Mouse (Mus musculus) adrenal gland, adult 18-20 months (tissue): ENCODE data around the gene Nfib. TPM values are rescaled to one million over a fixed set of nuclear protein-coding genes. Genes with fewer than 3 reads are reported as not detected.

Experiments
- DNase-seq, 2 experiments: peaks; one replicate each; pipeline ENCODE4 v3.0.0; 2021 to 2022; ENCODE audit warnings: low spot score in 2 of 2
- total RNA-seq, 2 experiments: library from RNA; stranded (reverse); gene quantifications; 1 replicate in 1 of 2; 2 replicates in 1 of 2; pipeline ENCODE4 v1.2.3; 2021

Gene Nfib
- total RNA-seq, 2 experiments from 2014 or later = 61.8 to 76.3 TPM

DNA sequence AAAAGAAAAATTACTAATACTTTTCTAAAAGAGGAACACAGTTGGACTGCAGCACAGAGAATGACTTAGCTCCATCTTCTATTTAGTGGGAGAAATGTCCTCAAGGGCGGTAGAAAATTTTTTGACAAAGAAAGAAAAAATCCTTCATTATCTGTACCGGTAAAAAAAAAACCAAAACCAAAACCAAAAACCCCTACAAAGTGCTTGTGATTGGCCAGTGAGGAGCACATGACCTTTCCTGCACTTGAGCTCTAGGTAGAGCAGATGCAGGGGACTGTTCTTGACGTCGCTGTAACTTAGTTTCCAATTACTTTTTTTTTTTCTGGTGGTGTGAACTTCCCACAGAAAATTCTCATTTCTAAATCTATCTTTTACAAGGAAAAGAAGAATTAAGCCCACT lies 384.5 kb downstream of the Nfib start:
- no peak for DNase-seq

DNA sequence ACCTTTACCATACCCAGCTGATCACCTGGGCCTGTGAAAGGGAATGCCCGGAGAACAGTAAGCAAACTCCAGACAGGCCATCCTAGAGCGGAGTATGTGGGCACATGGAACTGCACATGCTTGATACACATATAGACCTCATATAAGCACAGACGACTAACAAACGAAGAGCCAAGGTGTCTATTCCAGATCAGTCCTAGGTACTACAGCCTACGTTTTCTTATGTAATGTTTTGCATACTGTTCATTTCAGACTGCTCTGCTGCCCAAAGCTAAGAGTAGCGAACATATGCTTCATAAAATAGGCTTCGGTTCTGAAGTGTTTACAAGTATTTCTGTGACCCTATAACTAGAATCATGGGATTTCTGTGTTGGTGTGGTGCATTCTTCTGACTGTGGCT lies 386.2 kb downstream of the Nfib start:
- no peak for DNase-seq

DNA sequence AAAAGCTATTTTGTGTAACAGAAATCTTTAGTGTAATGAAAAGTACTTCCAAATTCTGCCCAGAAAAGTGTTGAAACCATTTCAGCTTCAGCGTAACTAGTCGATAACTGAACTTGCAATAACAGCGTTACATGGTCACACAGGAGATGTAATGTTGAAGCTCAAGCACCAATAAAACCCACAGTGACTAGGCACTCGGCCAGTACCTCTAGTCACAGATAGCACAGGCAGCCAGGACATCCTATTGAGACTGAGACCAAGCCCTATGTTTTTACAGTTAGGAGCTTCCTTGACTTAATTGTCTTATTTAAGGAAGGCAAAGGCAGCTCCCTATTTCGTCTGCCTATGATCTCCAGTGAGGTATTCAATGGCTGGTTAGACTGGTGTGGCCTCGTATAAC lies 389.4 kb downstream of the Nfib start:
- DNase-seq = no peak

DNA sequence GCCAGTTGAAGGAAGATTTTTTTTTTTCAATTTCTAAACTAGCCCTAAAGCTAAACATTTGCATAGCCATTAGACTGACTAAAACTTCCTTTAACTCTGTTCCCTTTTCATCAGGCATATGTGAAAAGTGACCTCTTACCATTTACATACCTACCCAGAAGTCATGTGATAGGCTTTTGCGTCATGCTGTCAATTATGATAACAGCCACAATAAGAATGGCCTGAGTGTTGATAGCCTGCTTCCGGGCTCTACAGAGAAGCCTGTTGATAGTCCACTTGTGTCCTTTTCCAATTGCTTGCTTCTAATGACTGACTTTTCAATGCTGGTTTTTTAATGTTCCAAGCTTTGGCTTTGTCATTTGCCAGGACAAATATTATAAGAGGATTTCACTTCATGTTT lies 389.8 kb downstream of the Nfib start:
- DNase-seq = no peak

DNA sequence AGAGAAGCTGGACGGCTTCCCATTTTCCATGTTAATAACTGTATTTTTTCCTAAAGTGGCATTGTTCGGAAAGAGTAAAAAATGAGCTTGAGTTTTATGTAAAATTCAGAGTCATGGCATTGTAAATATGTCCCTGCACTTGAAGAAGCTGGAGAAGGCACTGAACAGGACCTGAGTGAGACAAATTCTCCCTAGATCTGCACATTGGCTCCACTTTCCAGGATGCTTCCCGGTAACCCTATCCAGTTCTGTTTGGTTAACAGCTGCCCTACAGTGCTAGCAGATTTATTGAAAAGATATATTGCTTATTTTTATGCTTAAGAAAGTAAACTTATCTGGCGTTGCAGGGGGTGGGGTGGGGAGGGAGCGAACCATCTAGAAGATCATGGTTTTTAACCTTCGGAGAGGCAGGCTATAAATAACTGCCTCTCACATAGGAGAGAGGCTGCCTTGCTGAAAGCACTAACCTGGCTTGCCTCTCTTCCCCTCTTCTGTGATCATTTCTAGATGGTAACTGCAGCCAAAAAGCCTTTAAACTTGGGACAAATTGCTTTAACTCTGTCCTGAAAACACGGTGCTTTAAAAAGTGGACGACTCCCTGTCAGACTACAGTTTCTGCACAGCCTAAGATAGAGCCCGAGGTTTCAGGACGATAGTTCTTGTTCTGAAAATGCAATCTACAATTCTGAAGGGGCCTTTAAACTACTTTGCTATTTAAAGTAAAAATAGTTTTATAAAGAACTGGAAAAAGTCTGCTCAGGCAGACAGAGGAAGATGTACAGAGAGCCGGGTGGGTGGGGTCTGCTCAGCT lies 394.4 kb downstream of the Nfib start:
- DNase-seq = no peak

DNA sequence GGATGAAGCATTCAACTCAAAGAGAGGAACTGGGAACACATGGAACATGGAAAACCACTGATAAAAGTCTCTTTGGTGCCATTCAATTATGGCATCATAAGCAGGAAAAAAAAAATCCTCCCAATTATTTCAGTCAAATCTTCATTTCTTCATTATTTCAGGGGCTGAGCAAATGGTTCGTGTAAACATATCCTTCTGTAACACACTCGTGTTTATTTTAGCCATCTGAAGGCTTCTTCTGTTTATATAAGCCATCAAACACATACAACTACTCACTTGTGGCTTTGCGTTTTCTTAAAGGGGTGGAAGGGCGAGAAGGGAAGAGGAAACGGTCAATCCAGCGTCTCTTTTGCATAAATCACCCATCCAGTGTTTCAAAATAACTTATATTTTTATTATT lies 399.5 kb downstream of the Nfib start:
- DNase-seq = no peak

DNA sequence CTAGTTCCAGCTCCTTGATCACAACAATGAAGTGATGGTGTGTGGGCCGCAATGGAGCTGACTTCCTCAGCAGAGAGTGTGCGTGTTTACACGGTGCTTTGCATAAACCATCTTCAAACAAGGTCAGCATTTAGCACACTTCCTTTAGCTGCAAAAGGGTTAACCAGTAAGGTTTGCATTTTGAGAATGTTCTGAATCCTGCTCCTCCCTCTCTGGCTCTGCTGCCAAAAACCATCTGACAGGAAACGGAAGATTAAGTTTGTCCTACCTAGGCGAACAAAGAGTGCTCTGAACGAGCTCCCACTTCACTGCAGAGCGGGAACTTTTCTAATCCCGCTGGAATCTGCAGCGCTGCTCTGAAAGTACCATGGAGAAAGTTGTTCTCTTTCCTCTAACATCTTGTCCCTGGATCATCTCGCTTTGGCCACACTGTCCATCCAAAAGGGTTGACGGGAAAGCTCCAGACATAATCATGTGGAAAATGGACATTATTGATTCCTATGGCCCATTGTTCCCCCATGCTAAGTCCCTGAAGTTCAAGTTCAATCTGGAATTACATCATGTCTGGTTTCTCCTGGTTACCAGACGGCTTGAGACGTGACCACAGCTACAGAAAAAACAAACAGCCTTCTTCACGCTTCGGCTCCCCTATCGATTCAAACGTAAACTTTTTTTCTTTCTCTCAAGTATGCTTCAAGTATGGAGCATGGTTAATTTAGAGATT lies 401.2 kb downstream of the Nfib start:
- DNase-seq = no peak

DNA sequence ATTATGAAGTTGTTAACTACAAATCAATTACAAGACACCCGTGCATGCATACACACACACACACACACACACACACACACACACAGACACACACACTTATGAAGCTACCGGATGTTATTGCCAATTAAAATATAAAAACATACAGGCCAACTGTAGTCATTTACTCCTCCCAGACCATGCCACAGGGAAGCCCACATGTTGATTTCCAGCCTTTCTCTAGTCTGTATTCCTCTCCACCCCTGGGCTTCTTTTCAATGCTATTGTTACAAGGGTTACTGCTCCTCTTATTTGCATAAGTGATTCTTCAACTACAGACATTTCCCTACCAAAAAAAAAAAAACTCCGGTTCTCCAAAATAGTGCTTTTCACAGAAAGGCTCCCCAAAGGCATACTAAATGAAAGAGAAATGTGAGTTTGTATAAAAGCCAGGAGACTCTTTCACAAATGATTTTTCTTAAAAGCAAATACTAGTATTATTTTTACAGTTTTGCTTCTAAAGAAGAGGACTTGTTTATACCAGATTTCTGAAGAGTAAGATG lies 402.1 kb downstream of the Nfib start:
- no peak for DNase-seq

DNA sequence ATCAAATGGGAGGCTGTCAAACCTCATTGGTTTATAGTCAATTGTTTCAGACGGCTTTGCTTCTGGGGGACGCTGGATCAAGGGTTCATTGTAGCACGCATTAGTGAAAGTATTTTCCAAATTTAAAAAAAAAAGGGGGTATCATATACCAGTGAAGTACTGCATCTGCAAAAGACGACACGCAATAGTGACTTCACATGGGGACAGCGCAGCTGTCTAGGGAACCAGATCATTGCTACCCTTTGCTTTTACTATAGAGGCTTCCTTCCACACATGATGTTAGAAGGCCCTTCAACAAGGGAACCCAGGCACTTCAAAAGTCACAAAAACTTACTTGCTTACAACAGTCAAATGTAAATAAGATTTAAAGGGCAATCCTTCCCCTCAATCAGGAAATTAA lies 402.6 kb downstream of the Nfib start:
- DNase-seq = no peak

DNA sequence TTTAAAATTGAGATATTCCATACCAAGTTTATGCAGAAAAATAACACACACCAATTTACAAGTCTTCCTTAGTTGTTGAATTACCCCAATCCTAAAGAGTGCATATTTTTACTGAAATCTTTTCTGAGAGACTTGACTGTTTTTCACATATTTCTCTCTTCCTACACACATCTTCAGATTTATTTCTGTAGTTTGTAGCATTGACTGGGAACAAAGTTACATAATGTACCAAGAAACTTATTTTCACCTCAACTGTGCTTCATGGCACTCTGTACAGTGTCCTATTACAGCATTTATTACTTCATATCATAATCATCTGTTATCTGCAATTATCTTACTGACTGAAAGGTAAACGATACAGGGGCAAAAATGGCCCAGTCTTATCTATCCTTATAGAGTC lies 406.9 kb downstream of the Nfib start:
- DNase-seq = no peak

DNA sequence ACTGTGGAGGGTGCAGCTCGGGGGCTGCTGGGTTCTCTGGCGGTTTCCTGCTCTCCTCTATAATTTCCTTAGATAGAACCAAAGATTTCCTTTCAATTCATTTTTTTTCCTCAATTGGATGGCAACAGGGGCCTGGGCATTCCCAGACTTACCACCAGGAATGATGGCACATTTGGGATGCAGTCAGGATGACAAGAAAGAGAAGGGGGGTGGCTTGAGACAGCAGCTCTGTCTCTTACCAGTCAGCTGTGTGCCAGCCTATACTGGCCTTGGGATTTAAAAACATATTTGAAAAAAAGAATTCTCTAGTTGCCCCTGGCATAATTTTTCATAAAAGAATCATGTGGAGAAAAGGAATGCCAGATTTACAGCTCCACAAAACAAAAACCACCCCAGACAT lies 408.0 kb downstream of the Nfib start:
- DNase-seq = no peak

DNA sequence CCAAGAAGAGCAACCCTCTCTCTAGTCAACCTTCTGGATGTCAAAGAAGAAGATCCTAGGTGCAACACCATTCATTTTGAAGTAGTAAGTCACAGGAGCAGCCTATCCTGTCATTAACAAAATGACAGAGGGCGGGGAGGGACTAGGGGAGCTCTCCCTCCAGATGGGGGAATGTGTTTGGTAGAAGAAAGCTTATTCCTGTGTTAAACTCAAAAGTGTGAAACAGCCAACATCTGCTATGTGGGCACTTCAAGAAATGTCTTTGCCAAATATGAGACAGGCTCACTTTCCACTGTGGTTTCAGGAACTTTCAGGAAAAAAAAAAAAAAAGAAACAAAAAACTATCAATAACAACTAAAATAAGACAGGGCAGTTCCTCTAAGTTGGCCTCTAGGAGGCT lies 411.5 kb downstream of the Nfib start:
- DNase-seq = no peak

DNA sequence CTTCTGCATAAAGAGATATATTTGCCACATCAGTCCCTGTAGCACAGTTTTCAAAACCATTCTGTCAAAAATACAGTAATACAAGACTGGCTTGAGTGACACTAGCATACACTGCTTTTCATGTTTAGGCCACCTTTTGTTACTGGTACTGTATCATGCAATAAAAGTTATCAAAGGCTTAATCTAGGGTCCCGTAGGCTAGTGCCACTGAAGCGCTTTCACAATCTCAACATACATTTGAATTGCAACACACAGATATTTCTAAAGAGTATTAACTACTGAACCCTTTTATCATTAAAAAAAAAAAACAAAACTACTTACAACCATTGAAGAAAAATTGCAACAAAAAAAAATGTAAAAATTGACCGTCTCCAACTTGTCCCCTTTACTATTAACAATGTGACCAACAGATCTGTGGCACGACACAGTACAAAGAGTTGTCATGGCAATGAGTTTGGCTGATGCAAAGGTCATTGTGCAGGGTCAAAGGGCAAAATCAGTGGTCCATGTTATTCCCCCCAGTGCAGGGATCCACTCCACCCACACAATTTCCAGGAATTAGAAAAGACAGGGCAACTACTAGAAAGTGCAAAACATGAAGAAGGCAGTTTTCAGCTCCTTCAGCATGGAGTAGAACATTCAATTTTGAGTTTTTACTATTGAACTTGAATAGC lies 414.2 kb downstream of the Nfib start:
- DNase-seq = no peak

DNA sequence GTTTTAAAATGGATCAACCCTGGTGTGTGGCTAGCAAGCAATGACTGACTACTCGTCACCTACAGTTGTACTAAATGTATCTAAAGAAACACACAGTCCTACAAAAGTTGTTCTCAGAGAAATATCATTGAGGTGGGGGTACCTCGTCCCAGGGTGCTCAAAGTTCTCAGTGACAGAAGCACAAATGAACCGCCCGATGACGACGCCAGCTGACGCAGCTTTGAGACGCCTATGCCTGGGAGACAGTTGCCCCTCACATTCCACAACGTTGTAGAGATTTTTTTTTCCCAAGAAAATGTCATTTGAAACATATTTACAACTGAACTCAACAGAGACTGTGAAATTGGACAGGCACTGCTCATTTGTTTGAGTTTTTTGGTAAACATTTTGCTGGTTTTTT lies 414.9 kb downstream of the Nfib start:
- no peak for DNase-seq

DNA sequence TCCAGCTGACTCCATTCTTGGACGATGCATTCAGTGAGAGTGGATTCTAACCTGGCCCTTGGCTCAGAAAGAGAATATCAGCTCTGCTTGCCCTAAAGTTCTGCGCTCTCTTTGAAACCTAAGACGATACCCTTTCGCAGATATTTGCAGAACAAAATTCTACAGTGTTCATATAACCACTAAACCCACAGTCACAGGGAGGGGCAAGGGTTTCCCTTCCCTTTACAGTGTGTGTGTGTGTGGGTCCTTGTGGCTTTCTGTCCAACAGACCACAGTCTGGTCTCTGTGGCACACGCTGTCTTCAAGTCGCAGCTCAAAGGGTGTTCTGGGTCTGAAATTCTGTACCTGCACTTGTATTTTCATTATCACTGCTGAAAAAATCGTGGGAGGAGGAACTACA lies 416.0 kb downstream of the Nfib start:
- DNase-seq = no peak

DNA sequence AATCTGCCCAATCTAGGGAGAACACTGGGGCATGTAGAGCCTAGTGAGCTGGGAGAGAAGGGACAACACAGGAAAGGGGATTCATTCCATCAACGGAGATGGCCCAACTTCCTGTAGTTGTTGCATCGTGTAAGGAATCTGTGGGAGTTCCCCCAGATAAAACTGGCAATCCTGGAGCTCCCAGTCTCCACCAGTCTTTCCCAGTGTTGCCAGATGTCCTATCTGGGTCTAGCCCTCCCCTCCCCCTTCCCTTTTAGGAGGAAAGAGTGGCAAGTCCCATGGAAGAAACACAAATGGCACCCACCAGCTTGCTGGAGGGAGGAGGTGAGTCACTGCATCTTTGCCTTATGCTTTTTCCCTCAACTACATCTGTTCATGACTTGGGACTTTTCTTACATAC lies 417.4 kb downstream of the Nfib start:
- DNase-seq = no peak

DNA sequence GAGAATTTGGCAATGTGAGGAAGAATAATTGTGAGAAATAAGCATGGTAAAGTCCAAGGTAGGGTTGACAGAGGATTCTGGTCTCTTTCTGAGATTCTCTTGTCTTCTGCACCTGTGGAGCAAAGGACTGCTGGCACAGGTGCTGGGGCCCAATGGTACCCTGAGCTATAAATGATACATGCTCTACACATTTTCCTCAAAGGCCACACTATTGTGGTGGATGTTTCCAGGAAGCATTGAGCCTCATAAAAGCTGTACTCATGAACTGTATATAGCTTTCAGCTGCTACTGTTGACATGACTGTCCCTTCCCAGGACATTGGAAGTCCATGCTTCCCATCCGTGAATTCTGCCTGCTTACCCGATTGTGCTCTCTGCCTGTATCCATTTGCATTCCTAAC lies 418.1 kb downstream of the Nfib start:
- DNase-seq = no peak

DNA sequence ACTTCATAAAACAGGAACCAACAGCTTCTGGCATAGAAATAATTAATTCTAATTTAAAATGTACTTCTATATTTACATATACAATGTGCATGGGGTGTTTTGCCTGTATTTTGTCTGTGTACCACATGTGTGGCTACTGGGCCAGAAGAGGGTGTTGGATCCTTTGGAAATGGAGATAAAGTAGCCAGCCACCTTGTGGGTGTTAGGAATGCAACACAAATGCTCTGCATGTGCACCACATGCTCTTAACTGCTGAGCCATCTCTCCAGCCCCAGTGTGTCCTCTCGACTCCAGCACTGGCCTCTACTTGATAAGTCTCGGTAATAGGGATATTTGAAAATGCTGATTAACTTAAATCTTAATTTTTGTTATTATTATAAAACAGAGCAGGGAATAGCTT lies 418.6 kb downstream of the Nfib start:
- DNase-seq = no peak

DNA sequence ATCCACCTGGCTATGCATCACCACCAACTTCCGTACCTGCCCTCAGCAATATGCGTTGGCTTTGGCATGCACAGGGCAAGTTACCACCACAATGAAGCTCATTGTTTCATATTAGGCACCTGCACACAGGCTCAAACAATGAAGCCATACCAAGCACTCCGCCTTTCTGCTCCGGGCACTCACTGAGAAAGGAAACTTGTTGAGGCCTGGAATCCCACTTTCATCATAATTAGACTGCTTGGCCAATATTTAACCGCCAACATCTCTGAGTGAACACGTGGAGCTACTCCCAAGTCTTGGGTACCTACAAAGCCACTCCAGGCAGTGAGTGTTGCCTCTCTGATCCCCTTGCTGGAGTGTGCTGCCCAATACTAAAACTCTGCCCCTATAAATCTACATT lies 422.0 kb downstream of the Nfib start:
- DNase-seq = no peak

DNA sequence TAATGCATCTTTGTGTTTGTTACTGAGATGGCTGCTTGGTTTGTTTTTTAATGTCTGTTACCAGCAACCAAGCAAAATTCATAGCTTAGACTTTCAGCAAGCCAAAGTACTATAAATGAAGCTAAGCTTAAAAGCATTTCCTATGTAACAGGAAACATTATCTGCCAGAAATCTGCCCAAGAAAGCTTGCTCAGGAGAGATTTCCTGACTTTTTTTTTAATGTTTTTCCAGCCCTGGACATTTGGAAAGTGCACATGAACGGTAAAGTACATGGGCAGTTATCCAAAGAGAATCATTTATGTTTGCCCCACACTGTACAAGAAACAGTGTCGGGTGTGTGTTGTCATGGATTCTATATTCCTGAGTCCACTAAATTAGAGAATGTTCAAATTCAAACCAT lies 429.6 kb downstream of the Nfib start:
- DNase-seq = no peak

DNA sequence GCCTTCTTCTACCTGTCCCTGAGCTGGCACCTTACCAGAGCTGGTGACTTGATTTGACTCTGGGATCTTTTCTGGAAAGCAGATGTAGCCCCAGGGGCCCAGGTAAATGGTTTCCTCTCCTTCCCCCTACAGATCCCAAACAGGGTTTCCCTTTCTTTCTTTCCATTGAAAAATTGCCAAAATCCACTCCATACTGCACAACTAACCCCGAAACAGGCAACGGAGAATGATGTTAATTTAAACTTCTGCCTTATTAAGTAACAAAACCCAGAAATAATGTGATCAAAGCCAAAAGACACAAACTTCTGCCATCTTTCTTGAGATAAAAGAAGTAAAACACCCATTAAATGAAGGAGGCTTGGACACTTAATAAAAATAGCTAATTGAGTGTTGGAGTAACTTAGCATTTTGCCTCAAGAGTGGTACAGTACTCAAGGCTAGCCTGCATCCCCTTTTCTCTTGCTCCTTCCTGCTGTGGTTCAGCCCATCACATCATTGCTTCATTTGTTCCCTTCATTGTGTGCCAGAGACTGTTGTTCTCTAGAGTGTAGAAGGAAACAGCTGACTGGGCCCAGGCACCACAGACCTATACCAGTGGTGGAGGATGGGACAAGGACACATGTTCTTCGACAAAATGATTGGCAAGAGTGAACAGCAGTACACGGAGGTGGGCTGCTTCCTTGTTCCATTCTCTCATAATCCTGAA lies 432.3 kb downstream of the Nfib start:
- no peak for DNase-seq
